Mouse (Mus musculus) liver, postnatal 0 days (tissue): ENCODE measurements around the gene Acvr1b.

Source experiments
- CTCF ChIP-seq: sonication (generic); IDR thresholded peaks from 2 replicates; pipeline ENCODE4 v1.5.1; 2016; ENCODE audit warnings: antibody characterized with exemption, low read depth
- EP300 ChIP-seq: IDR thresholded peaks from 2 replicates; pipeline ENCODE4 v1.6.1; 2016; ENCODE audit warnings: antibody characterized with exemption, low read depth, mild to moderate bottlenecking

DNA sequence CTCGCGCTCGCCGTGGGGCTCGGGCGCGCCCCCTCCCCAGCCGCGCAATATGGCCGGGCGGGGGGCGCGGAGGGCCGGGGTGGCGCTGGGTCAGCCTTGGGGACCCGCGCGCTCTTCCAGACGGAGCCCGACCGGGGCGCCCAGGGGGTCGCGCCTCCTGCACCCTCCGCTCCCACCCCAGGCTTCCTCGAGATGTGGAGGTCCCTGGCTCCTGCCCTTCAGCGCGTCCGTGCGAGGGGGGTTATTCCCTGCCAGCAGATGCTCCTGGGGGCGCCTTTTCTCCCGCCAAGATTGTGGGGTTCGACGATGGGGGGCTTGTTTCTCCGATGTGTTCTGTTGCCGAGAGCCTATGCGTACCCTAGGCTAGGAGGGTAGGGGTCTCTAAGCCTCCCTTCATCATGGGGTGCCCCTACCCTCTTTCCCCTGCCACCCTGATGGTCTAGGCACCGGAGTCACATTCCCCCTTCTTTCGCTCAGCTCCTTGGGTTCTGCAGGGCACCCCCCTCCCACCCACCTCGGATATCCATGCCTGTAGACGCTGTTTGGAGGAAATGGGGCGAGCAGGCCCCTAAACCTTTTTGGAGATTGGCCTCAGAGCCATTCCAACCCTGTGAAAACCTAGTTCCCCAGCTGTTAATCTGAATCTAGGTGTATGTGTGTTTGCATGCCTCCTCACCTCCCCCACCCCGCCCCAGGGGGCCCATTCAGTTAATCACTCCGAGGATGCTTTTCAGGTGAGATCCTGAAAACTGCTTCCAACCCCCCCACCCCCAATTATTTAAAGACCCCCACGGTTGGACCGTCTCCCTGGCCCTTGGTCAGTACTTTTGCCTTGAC is 645 bp downstream of the Acvr1b start:
- TF ChIP-seq EP300 (no peak), CTCF (no peak)
